Mouse (Mus musculus): Measurements from ENCODE around the gene Prr14l. TPM values are rescaled to one million over a fixed set of nuclear protein-coding genes. Genes with fewer than 3 reads are reported as not detected.
"Not testable (repeated sequence)": the region's sequence is repeated elsewhere in the genome, so short reads cannot be mapped to it uniquely, and the experiment has no call there.

The Prr14l gene
- polyA plus RNA-seq, 1 experiment: not detected

DNA sequence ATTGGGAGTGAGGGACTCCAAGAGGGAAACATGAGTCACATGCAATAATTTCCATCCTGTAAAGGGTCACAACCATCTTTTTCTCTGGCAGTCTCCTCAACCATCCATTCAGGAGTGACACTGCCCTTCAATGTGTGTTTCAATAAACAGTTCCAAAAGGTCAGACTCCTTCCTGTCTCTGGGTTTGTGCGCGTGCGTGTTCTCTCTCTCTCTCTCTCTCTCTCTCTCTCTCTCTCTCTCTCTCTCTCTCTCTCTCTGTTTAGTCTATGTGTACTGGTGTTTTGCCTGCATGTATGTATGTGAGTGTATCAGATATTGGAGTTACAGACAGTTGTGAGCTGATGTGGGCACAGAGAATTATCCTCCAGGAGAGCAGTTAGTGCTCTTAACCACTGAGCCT is 87.1 kb downstream of the Prr14l start:
- TF ChIP-seq POLR2A (IDR thresholded peaks at IDR 0.05; ENCODE audit: insufficient read depth, low read depth, low read length): no peak
- no peak for TF ChIP-seq CTCF (IDR thresholded peaks at IDR 0.05; ENCODE audit: insufficient read depth, low read depth, low read length)
- Histone ChIP-seq H3K4me3 (ENCODE audit: insufficient read depth, low read depth, low read length) (no peak overlapping the region), H3K27ac (ENCODE audit: insufficient read depth, low read depth, low read length) (no peak overlapping the region), H3K4me1 (ENCODE audit: control insufficient read depth, insufficient read depth, low read length) (no peaks in the 10 kb centered on the region; the same call in 1 of the 2 replicates)
- WGBS: 80% methylated on average over 3 of the region's 3 CpGs

DNA sequence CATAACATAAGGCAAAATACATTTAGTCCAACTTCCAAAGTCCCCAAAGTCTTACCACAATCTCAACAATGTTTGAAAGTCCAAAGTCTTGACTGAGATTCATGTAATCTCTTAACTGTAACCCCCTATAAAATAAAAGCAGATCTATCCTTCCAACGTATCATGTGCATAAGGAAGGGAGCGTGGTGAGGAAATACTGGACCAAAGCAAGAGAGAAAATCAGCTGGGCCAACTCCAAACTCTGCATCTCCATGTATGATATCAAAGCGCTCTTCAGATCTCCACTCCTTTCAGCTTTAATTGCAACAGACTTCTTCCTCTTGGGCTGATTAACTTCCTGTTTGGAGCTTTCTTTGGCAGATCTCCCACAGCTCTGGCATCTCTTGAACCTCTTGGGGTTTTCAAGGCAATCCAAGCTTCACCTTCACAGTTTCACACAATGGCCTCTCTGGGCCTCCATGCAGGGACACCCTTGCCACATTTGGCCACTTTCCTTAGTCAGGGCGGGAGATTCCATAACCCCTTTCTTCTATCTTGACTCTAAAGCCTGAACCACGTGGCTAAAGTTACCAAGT is 92.4 kb downstream of the Prr14l start:
- no peak overlapping the region for H3K27ac ChIP-seq (ENCODE audit: insufficient read depth, low read depth, low read length)
- H3K4me1 ChIP-seq (ENCODE audit: control insufficient read depth, insufficient read depth, low read length): 0 out of 2 replicates have a peak, but pooled peaks cover 2% of the 10 kb centered on the region
- WGBS: 79% methylated on average over 5 of the region's 5 CpGs
- H3K4me3 ChIP-seq (ENCODE audit: insufficient read depth, low read depth, low read length): no peak overlapping the region
- TF ChIP-seq CTCF (IDR thresholded peaks at IDR 0.05; ENCODE audit: insufficient read depth, low read depth, low read length) (no peak), POLR2A (IDR thresholded peaks at IDR 0.05; ENCODE audit: insufficient read depth, low read depth, low read length) (no peak)

DNA sequence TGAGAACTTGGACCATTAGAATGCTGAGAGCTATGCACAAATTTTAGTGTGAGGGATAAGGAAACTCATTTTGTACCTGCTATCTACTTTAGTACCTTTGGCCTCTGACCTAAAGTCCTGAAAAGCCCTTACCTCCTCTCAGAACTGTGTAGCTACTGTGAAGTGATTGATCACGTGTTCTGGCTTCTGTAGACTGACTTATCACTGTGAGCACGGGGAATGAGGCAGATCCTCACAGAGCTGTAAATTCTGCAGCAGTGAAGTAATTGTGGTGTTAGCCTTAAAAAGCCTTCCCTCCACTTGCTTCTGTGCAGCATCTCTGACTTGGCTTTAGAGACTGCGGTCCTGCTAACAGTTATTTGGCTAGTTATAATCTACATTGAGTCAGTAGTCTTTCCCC is 93.3 kb downstream of the Prr14l start:
- H3K4me3 ChIP-seq (ENCODE audit: insufficient read depth, low read depth, low read length): no peak overlapping the region
- 78% methylated on average over 3 of the region's 3 CpGs for WGBS
- H3K4me1 ChIP-seq (ENCODE audit: control insufficient read depth, insufficient read depth, low read length): 0 out of 2 replicates have a peak, but pooled peaks cover 2% of the 10 kb centered on the region
- no peak overlapping the region for H3K27ac ChIP-seq (ENCODE audit: insufficient read depth, low read depth, low read length)
- TF ChIP-seq POLR2A (IDR thresholded peaks at IDR 0.05; ENCODE audit: insufficient read depth, low read depth, low read length): no peak

- H3K4me3 ChIP-seq (ENCODE audit: insufficient read depth, low read depth, low read length); H3K27ac ChIP-seq (ENCODE audit: insufficient read depth, low read depth, low read length); H3K4me1 ChIP-seq (ENCODE audit: control insufficient read depth, insufficient read depth, low read length): not testable (repeated sequence)
- 97% methylated on average over 18 of the region's 18 CpGs for WGBS
These were observed 93.7 kb downstream of the Prr14l start for GRCm38 (mm10) chr5:32760352-32760751.

- 61% methylated on average over 2 of the region's 2 CpGs for WGBS
- Histone ChIP-seq H3K4me1 (ENCODE audit: control insufficient read depth, insufficient read depth, low read length) (0 out of 2 replicates have a peak, but pooled peaks cover 2% of the 10 kb centered on the region), H3K27ac (ENCODE audit: insufficient read depth, low read depth, low read length) (no peak overlapping the region), H3K4me3 (ENCODE audit: insufficient read depth, low read depth, low read length) (no peak overlapping the region)
- TF ChIP-seq POLR2A (IDR thresholded peaks at IDR 0.05; ENCODE audit: insufficient read depth, low read depth, low read length) (no peak), CTCF (IDR thresholded peaks at IDR 0.05; ENCODE audit: insufficient read depth, low read depth, low read length) (no peak)
These were observed 94.4 kb downstream of the Prr14l start for GRCm38 (mm10) chr5:32759662-32760061.

DNA sequence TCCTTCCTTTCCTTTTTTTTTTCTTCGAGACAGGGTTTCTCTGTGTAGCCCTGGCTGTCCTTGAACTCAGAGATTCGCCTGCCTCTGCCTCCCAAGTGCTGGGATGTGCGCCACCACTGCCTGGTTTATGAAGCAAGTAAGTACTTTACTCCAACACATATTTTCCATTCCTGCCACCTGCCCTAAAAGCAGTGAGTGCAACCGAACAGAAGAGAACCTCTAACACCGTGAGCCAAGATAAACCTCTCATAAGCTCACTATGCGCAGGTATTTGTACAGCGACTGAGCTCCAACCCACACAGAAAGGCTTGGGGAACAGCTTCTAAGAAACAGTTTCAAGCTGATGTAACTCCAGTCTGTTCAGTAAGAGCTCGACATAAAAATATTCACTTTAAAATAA is 97.9 kb downstream of the Prr14l start:
- Histone ChIP-seq H3K27ac (ENCODE audit: insufficient read depth, low read depth, low read length) (no peak overlapping the region), H3K4me3 (ENCODE audit: insufficient read depth, low read depth, low read length) (no peak overlapping the region), H3K4me1 (ENCODE audit: control insufficient read depth, insufficient read depth, low read length) (0 out of 2 replicates have a peak, but pooled peaks cover 4% of the 10 kb centered on the region)
- WGBS: 94% methylated on average over 8 of the region's 8 CpGs
- TF ChIP-seq CTCF (IDR thresholded peaks at IDR 0.05; ENCODE audit: insufficient read depth, low read depth, low read length) (no peak), POLR2A (IDR thresholded peaks at IDR 0.05; ENCODE audit: insufficient read depth, low read depth, low read length) (no peak)

DNA sequence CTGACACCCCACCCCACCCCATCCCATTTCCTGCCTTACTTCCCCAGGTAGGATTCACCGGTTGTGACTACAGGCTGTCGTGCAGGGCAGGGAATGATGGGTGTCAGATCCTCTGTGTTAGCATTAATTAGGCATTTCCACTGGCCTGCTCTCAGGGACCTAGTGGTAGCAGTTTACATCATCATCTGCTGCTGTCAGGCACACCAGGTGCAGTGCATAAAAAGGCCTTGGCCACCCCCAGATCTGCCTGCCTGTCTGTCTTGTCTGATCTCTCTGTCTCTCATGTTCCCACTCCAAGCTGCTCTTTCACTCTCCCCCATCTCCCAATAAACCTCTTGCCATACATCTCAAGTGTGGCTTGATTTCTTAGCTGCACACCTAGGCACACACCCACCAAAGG is 102.3 kb downstream of the Prr14l start:
- 60% methylated on average over 2 of the region's 2 CpGs for WGBS
- TF ChIP-seq CTCF (IDR thresholded peaks at IDR 0.05; ENCODE audit: insufficient read depth, low read depth, low read length) (no peak), POLR2A (IDR thresholded peaks at IDR 0.05; ENCODE audit: insufficient read depth, low read depth, low read length) (no peak)
- H3K27ac ChIP-seq (ENCODE audit: insufficient read depth, low read depth, low read length): no peak overlapping the region
- no peak overlapping the region for H3K4me3 ChIP-seq (ENCODE audit: insufficient read depth, low read depth, low read length)
- peaks cover 5% of the 10 kb centered on the region; the same call in 1 of the 2 replicates for H3K4me1 ChIP-seq (ENCODE audit: control insufficient read depth, insufficient read depth, low read length)

- no peak overlapping the region for H3K4me3 ChIP-seq (ENCODE audit: insufficient read depth, low read depth, low read length)
- TF ChIP-seq POLR2A (IDR thresholded peaks at IDR 0.05; ENCODE audit: insufficient read depth, low read depth, low read length): no peak
- no peak for TF ChIP-seq CTCF (IDR thresholded peaks at IDR 0.05; ENCODE audit: insufficient read depth, low read depth, low read length)
These were observed 105.1 kb downstream of the Prr14l start for GRCm38 (mm10) chr5:32748936-32749335.

DNA sequence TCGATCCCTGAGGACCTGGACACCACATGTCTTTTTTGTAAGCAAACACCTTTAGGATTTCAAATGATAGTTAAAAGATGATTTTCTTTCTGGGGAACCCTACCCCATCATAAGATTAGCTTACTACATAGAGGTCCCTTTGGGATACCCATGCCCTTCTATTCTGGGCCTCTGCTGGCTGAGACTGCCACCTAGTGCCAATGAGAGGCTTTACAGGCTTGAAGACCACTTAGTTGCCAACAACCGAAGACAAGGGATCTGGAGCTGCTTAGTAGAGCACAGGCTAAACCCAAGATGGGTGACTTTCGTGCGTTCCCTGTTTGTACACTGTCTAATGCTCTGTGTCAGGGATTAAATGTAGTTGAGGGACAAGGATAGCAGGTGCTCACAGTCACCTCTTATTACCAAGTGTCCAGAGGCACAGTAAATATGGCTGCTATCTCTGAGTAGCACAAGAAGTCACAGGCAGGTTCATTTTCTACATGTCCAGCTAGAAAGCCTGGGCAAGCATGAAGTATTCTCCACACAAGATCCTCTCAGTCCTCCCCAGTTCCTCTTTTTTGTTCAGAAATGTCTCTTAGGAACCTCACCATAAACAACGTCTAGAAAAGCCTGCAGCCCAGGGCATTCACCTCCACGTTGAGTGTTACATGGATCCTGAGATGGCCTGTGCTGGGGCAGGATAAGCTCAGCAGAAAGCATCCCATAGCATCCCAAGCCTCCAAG is 106.2 kb downstream of the Prr14l start:
- 60% methylated on average over 6 of the region's 6 CpGs for WGBS
- peaks cover 19% of the 10 kb centered on the region for H3K4me1 ChIP-seq (ENCODE audit: control insufficient read depth, insufficient read depth, low read length)
- no peak for TF ChIP-seq POLR2A (IDR thresholded peaks at IDR 0.05; ENCODE audit: insufficient read depth, low read depth, low read length)
- no peak for TF ChIP-seq CTCF (IDR thresholded peaks at IDR 0.05; ENCODE audit: insufficient read depth, low read depth, low read length)
- H3K27ac ChIP-seq (ENCODE audit: insufficient read depth, low read depth, low read length): no peak overlapping the region
- H3K4me3 ChIP-seq (ENCODE audit: insufficient read depth, low read depth, low read length): no peak overlapping the region

More at GRCm38 (mm10) chr5:32748936-32749335, 105.1 kb downstream of the Prr14l start:
- 74% methylated on average over 6 of the region's 6 CpGs for WGBS
- H3K4me1 ChIP-seq (ENCODE audit: control insufficient read depth, insufficient read depth, low read length): peaks cover 17% of the 10 kb centered on the region
- H3K27ac ChIP-seq (ENCODE audit: insufficient read depth, low read depth, low read length): no peak overlapping the region
